Comparison of ENCODE assay signal across 9 mouse cellular contexts in the genomic region with DNA sequence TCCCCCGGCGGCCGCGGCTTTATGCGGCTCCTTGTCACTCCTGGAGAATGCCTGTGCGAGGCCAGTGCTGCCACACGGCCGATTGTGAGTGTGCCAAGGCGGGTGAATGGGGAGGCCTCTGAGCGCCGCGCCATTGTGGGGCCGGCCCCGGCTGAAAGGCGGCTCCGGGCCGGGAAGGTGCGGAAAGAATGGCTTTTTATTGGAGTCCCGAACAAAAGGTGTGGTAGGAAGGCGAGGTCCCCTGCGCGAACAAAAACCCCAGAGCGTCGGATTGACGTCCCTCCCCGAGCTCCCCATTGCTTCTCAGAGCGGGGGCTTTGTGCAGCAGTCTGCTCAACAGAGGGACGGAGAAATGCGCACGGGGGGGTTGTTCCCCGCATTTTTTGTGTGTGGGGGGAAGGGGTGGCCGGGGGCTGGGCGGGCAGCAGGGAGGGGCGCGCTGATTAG. TPM values are rescaled to one million over a fixed set of nuclear protein-coding genes. Genes with fewer than 3 reads are reported as not detected.
DNase-seq lines count a peak whose midpoint lies in the region; ATAC-seq and TF ChIP-seq lines count a peak whose summit lies in the region.
"Had no signal": no experiment of that assay in that cellular context is flagged by ENCODE, and none has a peak within 500 bp of the region (broad histone marks: within the 10 kb centered on the region; RNA-seq: fewer than 3 reads in every experiment).

No protein-coding gene starts in this region.

- peak overlapping the region; percentile 53 for H3K4me3 ChIP-seq in forebrain, embryonic 10.5 days
- peak overlapping the region; percentile 54 for H3K4me3 ChIP-seq in intestine, postnatal 0 days (ENCODE audit: low read depth, low read length)
- H3K4me3 ChIP-seq in stomach, embryonic 15.5 days (replicated peaks) = peak overlapping the region; percentile 41

- no peaks in the 10 kb centered on the region for H3K36me3 ChIP-seq in forebrain, embryonic 10.5 days (replicated peaks)
- 0 out of 2 replicates have a peak, but pooled peaks cover 7% of the 10 kb centered on the region for H3K36me3 ChIP-seq in intestine, postnatal 0 days (ENCODE audit: control insufficient read depth, insufficient read depth)
- H3K36me3 ChIP-seq in stomach, embryonic 15.5 days = no peaks in the 10 kb centered on the region

- H3K9me3 ChIP-seq in forebrain, embryonic 10.5 days = no peaks in the 10 kb centered on the region
- H3K9me3 ChIP-seq in intestine, postnatal 0 days (ENCODE audit: control insufficient read depth) = no peaks in the 10 kb centered on the region
- H3K9me3 ChIP-seq in stomach, embryonic 15.5 days = no peaks in the 10 kb centered on the region

- no peak for TF ChIP-seq CTCF in intestine, postnatal 0 days (IDR thresholded peaks at IDR 0.05; ENCODE audit: low read depth)

- H3K4me1 ChIP-seq in forebrain, embryonic 10.5 days = peaks cover 87% of the 10 kb centered on the region
- 0 out of 2 replicates have a peak, but pooled peaks cover 3% of the 10 kb centered on the region for H3K4me1 ChIP-seq in intestine, postnatal 0 days (replicated peaks; ENCODE audit: control insufficient read depth, insufficient read depth, low read length)
- H3K4me1 ChIP-seq in stomach, embryonic 15.5 days = peaks cover 24% of the 10 kb centered on the region

- peak; percentile 6; the same call in 1 of the 2 replicates for ATAC-seq in intestine, postnatal 0 days
- no peak for ATAC-seq in stomach, embryonic 15.5 days (ENCODE audit: insufficient read depth, low FRiP score, low read depth)

- peak overlapping the region; percentile 85 for H3K27ac ChIP-seq in forebrain, embryonic 10.5 days
- H3K27ac ChIP-seq in intestine, postnatal 0 days (ENCODE audit: low read depth, low read length) = no peak overlapping the region
- H3K27ac ChIP-seq in stomach, embryonic 15.5 days = 0 out of 2 replicates have a peak overlapping the region, but pooled peaks have one; percentile 4

- under 1% methylated on average over 35 of the region's 35 CpGs for WGBS in forebrain, embryonic 10.5 days
- under 1% methylated on average over 31 of the region's 35 CpGs for WGBS in intestine, postnatal 0 days
- under 1% methylated on average over 35 of the region's 35 CpGs for WGBS in stomach, embryonic 15.5 days

- H3K27me3 ChIP-seq in forebrain, embryonic 10.5 days (ENCODE audit: poor library complexity, severe bottlenecking) = peaks cover 100% of the 10 kb centered on the region
- peaks cover 80% of the 10 kb centered on the region for H3K27me3 ChIP-seq in intestine, postnatal 0 days (replicated peaks; ENCODE audit: control insufficient read depth, insufficient read depth, low read length)
- peaks cover 95% of the 10 kb centered on the region for H3K27me3 ChIP-seq in stomach, embryonic 15.5 days (replicated peaks)

- DNase-seq in retina, postnatal 1 day = peak; percentile 71
- no peak for DNase-seq in retina, embryonic 14.5 days (ENCODE audit: low spot score)
- DNase-seq in forebrain, embryonic 10.5 days (ENCODE audit: extremely low spot score, low spot score) = peak; percentile 86
- no peak for DNase-seq in ovary, adult 18-20 months (ENCODE audit: low spot score)
- no peak for DNase-seq in testis, postnatal 14 days (ENCODE audit: low spot score)
- DNase-seq in yolk sac, embryonic 10.5 days (ENCODE audit: low spot score) = no peak
- DNase-seq: layer of hippocampus, adult 9-11 months had no signal

- H3K9ac ChIP-seq in intestine, postnatal 0 days (ENCODE audit: low read depth, low read length) = peak overlapping the region; percentile 65
- no peak overlapping the region for H3K9ac ChIP-seq in stomach, embryonic 15.5 days

- peak overlapping the region; percentile 75 for H3K4me2 ChIP-seq in intestine, postnatal 0 days (replicated peaks; ENCODE audit: low read depth)
- peak overlapping the region; percentile 52 for H3K4me2 ChIP-seq in stomach, embryonic 15.5 days

RNA-seq across cellular contexts. Expression of a gene that starts 4.3 kb away (rescaled TPM):
- polyA plus RNA-seq in forebrain, embryonic 10.5 days (2016; fragmentation: Nextera tagmentation; extraction: Ambion mirVana) = 2.4 TPM in 2 replicates
- polyA plus RNA-seq in intestine, postnatal 0 days (2015; fragmentation: Nextera tagmentation; extraction: Ambion mirVana) = 54.3 and 56.9 TPM in 2 replicates
- 26.3 and 31.4 TPM in 2 replicates for polyA plus RNA-seq in stomach, embryonic 15.5 days (2015; fragmentation: Nextera tagmentation; extraction: Ambion mirVana)

RNA-seq across cellular contexts. Expression of a gene that starts 58.2 kb away (rescaled TPM):
- polyA plus RNA-seq in forebrain, embryonic 10.5 days (2016; fragmentation: Nextera tagmentation; extraction: Ambion mirVana) = 11.3 and 12.4 TPM in 2 replicates
- 20.6 and 20.7 TPM in 2 replicates for polyA plus RNA-seq in intestine, postnatal 0 days (2015; fragmentation: Nextera tagmentation; extraction: Ambion mirVana)
- 15.8 and 15.9 TPM in 2 replicates for polyA plus RNA-seq in stomach, embryonic 15.5 days (2015; fragmentation: Nextera tagmentation; extraction: Ambion mirVana)

Comparison
In these comparisons a context has a peak if more than half of its experiments do, and no peak if none do; other contexts are left out.
1. DNase-seq: peak in retina, postnatal 1 day (single experiment) and forebrain, embryonic 10.5 days (single experiment); none in retina, embryonic 14.5 days (single experiment), ovary, adult 18-20 months (single experiment), testis, postnatal 14 days (single experiment) and yolk sac, embryonic 10.5 days (single experiment).
2. Peak in every context shown above with its lines, with median percentiles within 50 percentile points of each other: H3K4me3 ChIP-seq.